15 mouse cellular contexts compared by ENCODE assay signal in the genomic region with DNA sequence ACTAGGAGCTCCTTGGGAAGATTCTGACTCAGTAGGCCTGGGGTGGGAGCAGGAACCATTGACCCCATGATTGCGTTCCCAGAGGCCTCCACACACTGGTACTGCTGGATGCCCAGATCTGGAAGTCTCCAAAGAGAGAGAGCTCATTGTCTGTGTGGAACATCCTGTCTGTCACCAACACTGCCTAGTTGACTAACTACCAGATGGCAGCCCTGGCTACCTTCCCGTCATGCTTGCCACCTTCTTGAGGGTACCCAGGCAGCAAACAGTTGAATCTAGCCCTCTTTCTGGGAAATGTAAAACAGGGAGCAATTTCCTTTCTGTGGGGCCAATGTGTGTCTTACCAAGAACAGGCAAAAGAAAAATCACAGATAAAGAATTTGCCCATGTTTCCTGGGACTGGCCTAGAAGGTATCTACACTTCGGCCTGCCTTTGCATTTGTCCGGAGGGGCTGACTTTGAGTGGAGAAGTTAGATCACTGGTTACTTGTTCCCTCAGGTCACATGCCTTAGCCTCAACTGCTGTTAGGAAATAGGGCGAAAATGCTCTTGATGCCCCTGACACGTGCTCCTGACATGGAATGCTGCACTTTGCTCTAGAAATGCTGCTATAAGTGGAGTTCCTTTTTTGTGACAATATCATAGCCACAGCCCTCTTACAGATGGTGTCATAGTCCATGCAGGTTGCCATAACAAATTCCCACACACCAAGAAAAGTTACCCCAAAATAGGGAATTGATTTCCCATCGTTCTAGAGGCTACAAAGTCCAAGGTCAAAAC. TPM values are rescaled to one million over a fixed set of nuclear protein-coding genes. Genes with fewer than 3 reads are reported as not detected.
DNase-seq lines count a peak whose midpoint lies in the region; ATAC-seq and TF ChIP-seq lines count a peak whose summit lies in the region.
"Had no signal": no experiment of that assay in that cellular context is flagged by ENCODE, and none has a peak within 500 bp of the region (broad histone marks: within the 10 kb centered on the region; RNA-seq: fewer than 3 reads in every experiment).

No protein-coding gene starts in this region.

- no peaks in the 10 kb centered on the region for H3K27me3 ChIP-seq in liver, postnatal 0 days (ENCODE audit: insufficient read depth, low read length)
- peaks cover 38% of the 10 kb centered on the region for H3K27me3 ChIP-seq in heart, embryonic 12.5 days (replicated peaks)
- H3K27me3 ChIP-seq: forebrain, embryonic 15.5 days; limb, embryonic 15.5 days had no signal

- peak; percentile 63 for ATAC-seq in liver, postnatal 0 days
- no peak for ATAC-seq in heart, embryonic 12.5 days (ENCODE audit: insufficient number of reproducible peaks, low FRiP score)
- ATAC-seq: forebrain, embryonic 15.5 days had no signal

- intact Hi-C loops in left cerebral cortex, postnatal 14 days (cut with DNase I) = no loop called here

- peaks cover 9% of the 10 kb centered on the region; the same call in 1 of the 2 replicates for H3K4me1 ChIP-seq in liver, postnatal 0 days (ENCODE audit: insufficient read depth)
- peaks cover 36% of the 10 kb centered on the region for H3K4me1 ChIP-seq in heart, embryonic 12.5 days (replicated peaks)
- H3K4me1 ChIP-seq: forebrain, embryonic 15.5 days had no signal

- DNase-seq in liver, postnatal 0 days = no peak
- no peak for DNase-seq in liver
- peak; percentile 46 to 55 for DNase-seq in layer of hippocampus, adult 2 months (ENCODE audit: low spot score in 2 of 2)
- peak; percentile 43 to 52 for DNase-seq in left cerebral cortex, postnatal 14 days (ENCODE audit: low spot score in 2 of 2)
- DNase-seq in right cerebral cortex, postnatal 4 days = peak; percentile 40
- no peak for DNase-seq in retina, postnatal 1 day
- DNase-seq: adrenal gland, postnatal 36 days; cerebellum, adult 11 months; lung, postnatal 4 days; thymus, postnatal 14 days had no signal

- no peak for TF ChIP-seq CTCF in liver, postnatal 0 days (IDR thresholded peaks at IDR 0.05; ENCODE audit: low read depth)
- TF ChIP-seq CTCF in layer of hippocampus, adult 2 months (conservative IDR thresholded peaks at IDR 0.05) = no peak

- no peak for TF ChIP-seq EP300 in liver, postnatal 0 days (IDR thresholded peaks at IDR 0.05; ENCODE audit: low read depth)

- no peak overlapping the region for H3K4me2 ChIP-seq in liver, postnatal 0 days (ENCODE audit: low read depth, low read length)
- H3K4me2 ChIP-seq in heart, embryonic 12.5 days = no peak overlapping the region
- H3K4me2 ChIP-seq: forebrain, embryonic 15.5 days; hindbrain, embryonic 14.5 days; limb, embryonic 15.5 days; neural tube, embryonic 13.5 days had no signal

- H3K4me3 ChIP-seq in liver, postnatal 0 days (ENCODE audit: low read depth, low read length) = no peak overlapping the region
- no peak overlapping the region for H3K4me3 ChIP-seq in layer of hippocampus, adult 2 months
- no peak overlapping the region for H3K4me3 ChIP-seq in heart, embryonic 12.5 days
- H3K4me3 ChIP-seq: forebrain, embryonic 15.5 days; limb, embryonic 15.5 days; neural tube, embryonic 13.5 days had no signal

- peaks cover 9% of the 10 kb centered on the region for H3K36me3 ChIP-seq in liver, postnatal 0 days (replicated peaks; ENCODE audit: insufficient read depth, low read length)
- H3K36me3 ChIP-seq in heart, embryonic 12.5 days = no peaks in the 10 kb centered on the region
- H3K36me3 ChIP-seq: forebrain, embryonic 15.5 days; limb, embryonic 15.5 days had no signal

- no peaks in the 10 kb centered on the region for H3K9me3 ChIP-seq in liver, postnatal 0 days (ENCODE audit: low read length)
- H3K9me3 ChIP-seq in heart, embryonic 12.5 days (replicated peaks) = no peaks in the 10 kb centered on the region
- H3K9me3 ChIP-seq: forebrain, embryonic 15.5 days; limb, embryonic 15.5 days; neural tube, embryonic 13.5 days had no signal

- H3K27ac ChIP-seq in liver, postnatal 0 days (ENCODE audit: low read depth) = no peak overlapping the region
- H3K27ac ChIP-seq in layer of hippocampus, adult 2 months = no peak overlapping the region
- no peak overlapping the region for H3K27ac ChIP-seq in heart, embryonic 12.5 days (ENCODE audit: poor library complexity, severe bottlenecking)
- H3K27ac ChIP-seq: forebrain, embryonic 15.5 days; hindbrain, embryonic 14.5 days; limb, embryonic 15.5 days; neural tube, embryonic 13.5 days had no signal

- 72% methylated on average over 7 of the region's 7 CpGs for WGBS in liver, postnatal 0 days (ENCODE audit: insufficient replicate concordance)
- 85% methylated on average over 7 of the region's 7 CpGs for WGBS in heart, embryonic 12.5 days

- no peak overlapping the region for H3K9ac ChIP-seq in liver, postnatal 0 days (replicated peaks)
- H3K9ac ChIP-seq in heart, embryonic 12.5 days = no peak overlapping the region
- H3K9ac ChIP-seq: forebrain, embryonic 15.5 days; hindbrain, embryonic 14.5 days; limb, embryonic 15.5 days; neural tube, embryonic 13.5 days had no signal

RNA-seq across cellular contexts. Expression of gene Fhdc1, which starts 40.6 kb away (rescaled TPM):
- polyA plus RNA-seq in liver, postnatal 0 days (2015; fragmentation: Nextera tagmentation; extraction: Ambion mirVana) = 16.8 and 19.1 TPM in 2 replicates
- total RNA-seq in layer of hippocampus, adult 2 months (2021) = 1 to 10 TPM; 1.7 to 2.2 TPM
- 1 to 10 TPM; 2.2 to 2.4 TPM for total RNA-seq in left cerebral cortex, postnatal 14 days (2021)
- 4.4 TPM in 2 replicates for polyA plus RNA-seq in heart, embryonic 12.5 days (2016; fragmentation: Nextera tagmentation; extraction: Ambion mirVana)

Comparison
In these comparisons a context has a peak if more than half of its experiments do, and no peak if none do; other contexts are left out.
1. DNase-seq: peak in layer of hippocampus, adult 2 months (2 of 2), left cerebral cortex, postnatal 14 days (2 of 2) and right cerebral cortex, postnatal 4 days (single experiment); none in liver, postnatal 0 days (single experiment), liver (single experiment) and retina, postnatal 1 day (single experiment).